Mouse (Mus musculus): ENCODE data around the gene Tymp.

The Tymp gene

GRCm38 (mm10) chr15:89326441-89326840, 50.4 kb downstream of the Tymp start:
- DNase-seq (ENCODE audit: low spot score in 2 of 2): no peak

- DNase-seq (ENCODE audit: low spot score in 2 of 2): no peak
Observed at GRCm38 (mm10) chr15:89323656-89324055, 53.2 kb downstream of the Tymp start.

- DNase-seq (ENCODE audit: low spot score in 2 of 2): no peak
Observed at GRCm38 (mm10) chr15:89322670-89323522, 53.9 kb downstream of the Tymp start, which contains the start of gene Adm2. Gene Adm2 (plus strand): TSS chr15:89322720.
